Mouse (Mus musculus): Measurements from ENCODE around the gene Hist1h2ai.
A peak's percentile ranks its signal among the peaks of the same experiment; 100 is the strongest.

GRCm38 (mm10) chr13:21722993-21723836, 7.0 kb downstream of the Hist1h2ai start:
- TF ChIP-seq EP300 (IDR thresholded peaks at IDR 0.05; ENCODE audit: low read depth) (no peak), CTCF (IDR thresholded peaks at IDR 0.05; ENCODE audit: low read depth) (peak; percentile 36)

All from liver, postnatal 0 days (tissue).